Mouse (Mus musculus) brain, adult 10 weeks (tissue): ENCODE data around the gene Hcrt. TPM values are rescaled to one million over a fixed set of nuclear protein-coding genes. Genes with fewer than 3 reads are reported as not detected.

Experiments used
- polyA plus RNA-seq: library from polyadenylated mRNA; stranded (reverse); fragments of 350-450 nt; fragmentation: Illumina TruSeq; extraction: RNeasy Lipid Tissue Mini Kit (QIAGEN cat#74804); gene quantifications from one replicate; pipeline ENCODE4 v1.2.3, GENCODE M21; 2015; ENCODE audit warnings: low read depth, low replicate concordance

Hcrt gene
- not detected for polyA plus RNA-seq

DNA sequence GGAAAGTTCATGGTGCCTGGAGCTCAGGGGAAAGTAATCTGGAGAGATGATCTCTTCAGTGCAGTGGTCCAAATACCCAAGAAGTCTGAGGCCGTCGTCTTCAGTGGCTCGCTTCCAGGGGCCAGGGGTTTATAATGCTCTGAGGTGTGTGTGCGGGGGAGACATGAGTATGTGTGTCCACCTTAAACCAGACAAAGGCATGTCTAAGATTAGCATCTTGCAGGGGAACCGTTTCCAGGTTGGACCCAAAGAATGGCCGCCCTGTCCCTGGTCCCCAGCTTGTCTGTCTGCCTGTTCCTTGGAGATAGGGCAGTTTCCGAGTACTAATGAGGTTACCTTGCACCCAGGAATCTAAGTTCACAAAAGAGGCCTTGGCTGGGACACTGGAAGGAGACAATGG lies at the start of gene Hcrt:
Hcrt (minus strand) TSS at position 101 of the 400 bp plus-strand sequence.

DNA sequence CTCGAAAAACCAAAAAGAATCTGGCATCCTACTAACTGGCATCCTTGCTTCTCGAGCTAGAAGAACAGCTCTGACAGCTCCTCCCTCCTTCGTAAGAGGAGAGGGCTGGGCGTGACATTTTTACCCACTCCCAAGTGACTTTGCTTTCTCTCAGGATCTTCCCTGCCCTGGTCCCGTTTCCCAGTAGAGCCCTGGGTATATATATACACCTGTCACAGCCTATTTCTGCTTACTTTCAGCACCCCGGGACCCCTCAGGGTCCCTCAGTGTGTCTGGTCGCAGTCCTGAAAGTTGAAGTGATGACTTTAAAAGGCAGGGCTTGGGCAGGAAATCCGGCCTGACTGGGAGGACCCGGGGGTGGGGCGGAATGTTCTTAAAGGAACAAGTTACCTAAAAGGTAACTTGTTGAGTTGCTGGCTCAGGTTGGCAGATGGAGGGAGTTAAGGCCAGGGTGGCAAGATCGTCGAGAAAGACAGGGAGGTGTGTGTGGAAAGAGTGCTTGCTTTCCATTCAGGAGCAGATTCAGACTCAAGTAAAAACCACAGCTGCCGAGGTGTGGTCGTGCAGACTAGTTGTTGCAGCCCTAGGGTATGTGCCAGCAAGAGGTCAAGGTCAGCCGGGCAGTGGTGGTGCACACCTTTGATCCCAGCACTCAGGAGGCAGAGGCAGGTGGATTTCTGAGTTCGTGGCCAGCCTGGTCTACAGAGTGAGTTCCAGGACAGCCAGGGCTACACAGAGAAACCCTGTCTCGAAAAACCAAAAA lies 8.1 kb upstream of the Hcrt start, which contains the start of gene Ghdc:
Ghdc (minus strand) TSS at position 312 of the 763 bp plus-strand sequence.

DNA sequence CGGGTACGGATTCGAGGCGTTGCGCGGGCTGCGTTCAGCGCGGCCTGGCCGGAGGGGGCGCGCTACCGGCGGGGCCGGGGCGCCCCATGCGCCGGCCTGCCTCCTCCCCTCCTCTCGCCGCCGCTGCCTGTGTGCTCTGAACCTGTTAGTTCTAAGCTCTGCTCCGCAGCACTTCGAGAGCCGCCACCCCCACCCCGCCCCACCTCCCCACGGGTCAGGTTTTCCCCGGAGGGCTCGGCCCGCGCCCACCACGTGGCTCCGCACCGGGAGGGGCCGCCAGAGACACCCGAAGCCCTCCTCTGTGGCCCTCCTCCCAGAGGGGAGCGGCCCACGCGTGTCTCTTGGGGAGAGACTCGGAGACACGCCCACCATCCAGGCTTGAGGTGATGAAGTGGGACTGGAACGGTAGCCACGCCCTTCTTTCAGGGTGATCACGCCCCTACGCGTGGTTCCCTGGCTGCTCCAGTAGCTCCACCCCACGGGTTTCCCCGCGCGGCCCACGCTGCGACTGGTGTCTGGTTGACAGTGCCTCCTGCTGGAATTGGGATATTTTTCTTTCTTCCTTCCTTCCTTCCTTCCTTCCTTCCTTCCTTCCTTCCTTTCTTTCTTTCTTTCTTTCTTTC lies 3.0 kb downstream of the Hcrt start, which contains the start of gene Kcnh4:
Kcnh4 (minus strand) TSS at position 332 of the 623 bp plus-strand sequence.

DNA sequence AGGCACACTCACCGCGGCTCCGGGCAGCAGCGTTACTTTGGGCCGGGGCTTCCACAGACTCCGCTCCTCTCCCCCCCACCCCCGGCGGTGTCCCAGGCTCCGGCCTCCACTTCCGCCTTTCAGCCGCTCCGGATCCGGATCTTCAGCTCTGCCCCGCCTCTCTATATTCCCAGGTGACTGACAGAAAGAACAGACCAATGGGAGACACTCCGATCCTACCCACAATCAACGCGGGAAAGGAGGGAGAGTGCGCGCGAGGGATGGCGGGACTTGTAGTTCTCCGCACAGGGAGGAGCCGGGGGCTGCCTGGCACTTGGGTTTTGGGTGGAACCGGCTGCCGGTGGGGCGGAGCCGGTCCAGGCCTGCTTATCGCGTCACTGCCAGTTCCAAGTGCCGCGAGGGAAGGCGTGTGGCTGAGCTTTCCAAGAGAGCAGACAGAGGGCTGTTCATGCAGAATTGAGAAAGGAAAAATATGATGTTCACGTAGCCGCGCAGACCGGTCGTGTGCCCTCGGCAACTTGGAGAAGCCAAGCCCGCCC lies 24.6 kb downstream of the Hcrt start, which contains the start of gene Rab5c:
Rab5c (minus strand) TSS at position 150 of the 539 bp plus-strand sequence.

DNA sequence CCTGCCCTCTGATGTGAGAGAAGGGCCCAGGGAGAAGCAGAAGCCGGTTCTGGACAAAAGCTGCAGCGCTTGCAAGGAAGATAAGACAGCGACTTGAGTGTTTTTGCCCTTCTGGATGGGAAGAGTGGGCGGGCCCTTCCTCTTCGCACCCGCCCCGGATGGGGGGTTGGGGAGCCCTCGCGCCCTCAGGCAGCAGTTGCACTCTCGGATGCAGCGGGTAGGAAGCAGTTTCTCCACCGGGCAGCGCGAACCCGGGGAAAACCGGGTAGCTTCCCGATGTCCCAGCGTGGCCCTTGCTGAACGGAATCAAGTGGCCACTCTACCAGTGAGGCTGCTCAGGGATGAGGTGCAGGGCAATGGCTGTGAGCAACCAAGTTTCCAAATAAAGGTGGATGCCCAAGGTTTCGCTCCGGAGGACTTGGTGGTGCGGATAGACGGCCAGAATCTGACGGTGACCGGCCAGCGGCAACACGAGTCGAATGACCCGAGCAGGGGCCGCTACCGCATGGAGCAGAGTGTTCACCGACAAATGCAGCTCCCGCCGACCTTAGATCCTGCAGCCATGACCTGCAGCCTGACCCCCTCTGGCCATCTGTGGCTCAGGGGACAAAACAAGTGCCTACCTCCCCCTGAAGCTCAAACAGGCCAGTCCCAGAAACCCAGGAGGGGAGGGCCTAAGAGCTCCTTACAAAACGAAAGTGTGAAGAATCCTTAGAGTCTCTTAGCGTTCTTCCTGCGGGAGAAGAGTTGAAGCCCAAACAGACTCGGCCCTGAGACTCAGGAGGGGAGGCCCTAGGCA lies 48.8 kb downstream of the Hcrt start, which contains the start of gene Hspb9:
Hspb9 (plus strand) TSS at position 116 of the 799 bp plus-strand sequence.

DNA sequence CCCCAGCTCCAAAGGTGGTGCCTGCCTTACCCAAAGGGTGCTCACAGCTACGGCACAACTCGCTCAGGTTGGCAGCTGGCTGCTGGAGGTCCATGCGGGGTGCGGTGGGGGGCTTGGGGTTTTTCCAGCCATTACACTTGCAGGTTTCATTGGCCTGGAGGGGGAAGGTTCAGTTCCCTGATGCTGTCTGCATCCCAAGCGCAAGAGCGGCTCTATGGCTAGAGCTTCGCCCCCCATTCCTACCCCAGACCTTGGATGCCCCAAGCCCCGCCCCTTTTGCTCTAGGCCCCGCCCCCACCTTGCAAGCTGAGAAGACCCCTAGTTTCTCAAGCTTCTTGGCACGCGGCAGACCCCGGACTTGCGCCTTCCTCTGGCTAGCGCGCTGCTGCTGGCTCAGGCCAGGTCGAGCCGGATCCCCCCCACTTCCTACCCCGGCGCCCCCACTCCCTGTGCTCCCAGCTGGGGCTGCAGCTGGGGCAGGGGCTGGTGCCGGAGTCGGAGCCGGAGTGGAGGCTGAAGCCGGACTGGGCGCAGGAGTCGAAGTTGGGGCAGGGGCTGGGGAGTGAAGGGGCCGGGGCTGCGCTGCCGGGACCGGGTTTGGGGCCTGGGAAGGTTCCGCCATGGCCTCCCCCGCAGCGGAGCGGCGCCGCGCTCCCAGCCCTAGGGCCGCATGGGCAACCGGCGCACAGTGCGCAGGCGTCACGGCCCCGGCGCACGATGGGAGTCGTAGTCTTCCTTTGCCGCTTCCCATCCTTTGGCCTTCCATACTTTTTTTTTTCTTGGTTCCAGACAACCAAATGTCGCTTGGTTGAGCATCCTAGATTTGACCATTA lies 50.7 kb downstream of the Hcrt start, which contains the start of gene Kat2a:
Kat2a (minus strand) TSS at position 683 of the 833 bp plus-strand sequence.

Other genes starting within 250 kb of the Hcrt start
- 113 TPM for gene Acly, start 234.9 kb downstream of the Hcrt start, polyA plus RNA-seq
- gene Ttc25, start 217.3 kb downstream of the Hcrt start, polyA plus RNA-seq: 1.7 TPM
- 371 TPM for gene Cnp, start 188.0 kb downstream of the Hcrt start, polyA plus RNA-seq
- 12.7 TPM for gene Nkiras2, start 143.7 kb downstream of the Hcrt start, polyA plus RNA-seq
- 208 TPM for gene Dnajc7, start 142.8 kb downstream of the Hcrt start, polyA plus RNA-seq
- gene Zfp385c, start 70.5 kb downstream of the Hcrt start, polyA plus RNA-seq: 0.42 TPM
- gene Dhx58, start 58.7 kb downstream of the Hcrt start, polyA plus RNA-seq: 2.4 TPM
- gene Kat2a, start 50.5 kb downstream of the Hcrt start, polyA plus RNA-seq: 53.7 TPM
- gene Hspb9, start 49.1 kb downstream of the Hcrt start, polyA plus RNA-seq: not detected
- 175 TPM for gene Rab5c, start 24.7 kb downstream of the Hcrt start, polyA plus RNA-seq
- gene Kcnh4, start 3.0 kb downstream of the Hcrt start, polyA plus RNA-seq: 9.3 TPM
- gene Ghdc, start 8.0 kb upstream of the Hcrt start, polyA plus RNA-seq: 7.5 TPM
- gene Stat5b, start 87.8 kb upstream of the Hcrt start, polyA plus RNA-seq: 16.9 TPM
- gene Stat5a, start 96.4 kb upstream of the Hcrt start, polyA plus RNA-seq: 1.1 TPM
- gene Stat3, start 176.6 kb upstream of the Hcrt start, polyA plus RNA-seq: 26.4 TPM
- gene Cavin1, start 208.0 kb upstream of the Hcrt start, polyA plus RNA-seq: 12.8 TPM
- gene Atp6v0a1, start 246.5 kb upstream of the Hcrt start, polyA plus RNA-seq: 258 TPM